Mouse (Mus musculus) midbrain, embryonic 13.5 days (tissue): ENCODE data around the gene Npr2. TPM values are rescaled to one million over a fixed set of nuclear protein-coding genes. Genes with fewer than 3 reads are reported as not detected.

Source experiments
- ATAC-seq: fragments of 200-750 bp; cut with Nextera tagmentation; 2 replicates; pipeline ENCODE4 v1.8.0; 2017; ENCODE audit warnings: mild to moderate bottlenecking, moderate TSS enrichment, moderate library complexity
- H3K27ac ChIP-seq: fragments of 300-500 bp; sonication (generic); 2 replicates; pipeline ENCODE4 v1.5.1; 2015; ENCODE audit warnings: inconsistent platforms, mild to moderate bottlenecking, moderate library complexity
- H3K27me3 ChIP-seq: fragments of 300-500 bp; sonication (generic); 2 replicates; pipeline ENCODE4 v1.6.1; 2015; ENCODE audit warnings: mild to moderate bottlenecking, inconsistent platforms
- H3K36me3 ChIP-seq: fragments of 300-500 bp; sonication (generic); 2 replicates; pipeline ENCODE4 v1.6.1; 2015; ENCODE audit warnings: mild to moderate bottlenecking, inconsistent platforms
- H3K4me1 ChIP-seq: fragments of 300-500 bp; sonication (generic); replicated peaks from 2 replicates; pipeline ENCODE4 v1.6.1; 2015; ENCODE audit warnings: inconsistent platforms
- H3K4me2 ChIP-seq: fragments of 300-500 bp; sonication (generic); replicated peaks from 2 replicates; pipeline ENCODE4 v1.6.1; 2015; ENCODE audit warnings: moderate library complexity, mild to moderate bottlenecking, inconsistent platforms
- H3K4me3 ChIP-seq: fragments of 300-500 bp; sonication (generic); replicated peaks from 2 replicates; pipeline ENCODE4 v1.5.1; 2015; ENCODE audit warnings: mild to moderate bottlenecking, inconsistent platforms
- H3K9ac ChIP-seq: fragments of 300-500 bp; sonication (generic); replicated peaks from 2 replicates; pipeline ENCODE4 v1.6.1; 2015; ENCODE audit warnings: mild to moderate bottlenecking, inconsistent platforms
- H3K9me3 ChIP-seq: fragments of 300-500 bp; sonication (generic); 2 replicates; pipeline ENCODE4 v1.6.1; 2016; ENCODE audit warnings: mild to moderate bottlenecking, inconsistent platforms
- WGBS: fragments of 180-500 bp; shearing (Covaris S2); methylation state at CpG from one replicate; pipeline ENCODE4 v1.1.7; 2015; 5-methylcytosine and 5-hydroxymethylcytosine counted together
- microRNA-seq: library from miRNA; unstranded; fragments of <30 nt; microRNA quantifications from one replicate; pipeline ENCODE4, GENCODE M21; 2016
- polyA plus RNA-seq: library from polyadenylated mRNA; unstranded; fragments of >200 nt; fragmentation: Nextera tagmentation; extraction: Ambion mirVana; gene quantifications from 2 replicates; pipeline ENCODE4 v1.2.1, GENCODE M21; 2015

Npr2 gene
- polyA plus RNA-seq, 1 experiment from 2014 or later, result 14.7 TPM

GRCm38 (mm10) chr4:43679416-43680043 is 47.8 kb downstream of the Npr2 start:
- Histone ChIP-seq H3K36me3 (peaks cover 99% of the 10 kb centered on the region), H3K4me3 (no peak overlapping the region), H3K27ac (no peak overlapping the region), H3K27me3 (no peaks in the 10 kb centered on the region), H3K4me1 (no peaks in the 10 kb centered on the region), H3K4me2 (no peak overlapping the region), H3K9ac (no peak overlapping the region), H3K9me3 (no peaks in the 10 kb centered on the region)
- WGBS, result 92% methylated on average over 7 of the region's 7 CpGs
- ATAC-seq, result no peak

- Histone ChIP-seq H3K27me3 (no peaks in the 10 kb centered on the region), H3K4me3 (no peak overlapping the region), H3K4me2 (no peak overlapping the region), H3K27ac (no peak overlapping the region), H3K36me3 (peaks cover 67% of the 10 kb centered on the region), H3K4me1 (no peaks in the 10 kb centered on the region), H3K9me3 (no peaks in the 10 kb centered on the region), H3K9ac (no peak overlapping the region)
- ATAC-seq, result no peak
- WGBS, result 96% methylated on average over 17 of the region's 17 CpGs
Observed at GRCm38 (mm10) chr4:43690021-43690420, 58.3 kb downstream of the Npr2 start.

GRCm38 (mm10) chr4:43691026-43691425 is 59.3 kb downstream of the Npr2 start:
- Histone ChIP-seq H3K4me3 (no peak overlapping the region), H3K27me3 (no peaks in the 10 kb centered on the region), H3K9ac (no peak overlapping the region), H3K27ac (no peak overlapping the region), H3K4me1 (no peaks in the 10 kb centered on the region), H3K36me3 (peaks cover 57% of the 10 kb centered on the region), H3K4me2 (no peak overlapping the region), H3K9me3 (no peaks in the 10 kb centered on the region)
- WGBS, result 87% methylated on average over 5 of the region's 5 CpGs
- ATAC-seq, result no peak

- H3K27ac ChIP-seq, result no peak overlapping the region
- ATAC-seq, result no peak
- no peak overlapping the region; the same call in 1 of the 2 replicates for H3K9ac ChIP-seq
- H3K9me3 ChIP-seq, result no peaks in the 10 kb centered on the region
- peaks cover 32% of the 10 kb centered on the region for H3K36me3 ChIP-seq
- no peaks in the 10 kb centered on the region for H3K4me1 ChIP-seq
- no peak overlapping the region for H3K4me2 ChIP-seq
- 82% methylated on average over 5 of the region's 5 CpGs for WGBS
- no peak overlapping the region for H3K4me3 ChIP-seq
- no peaks in the 10 kb centered on the region for H3K27me3 ChIP-seq
Observed at GRCm38 (mm10) chr4:43693806-43694241, 62.1 kb downstream of the Npr2 start.

GRCm38 (mm10) chr4:43694439-43695248 is 62.9 kb downstream of the Npr2 start:
- H3K27ac ChIP-seq, result no peak overlapping the region
- no peaks in the 10 kb centered on the region for H3K9me3 ChIP-seq
- no peak overlapping the region for H3K9ac ChIP-seq
- peaks cover 23% of the 10 kb centered on the region for H3K36me3 ChIP-seq
- 89% methylated on average over 1 of the region's 1 CpGs for WGBS
- H3K4me3 ChIP-seq, result no peak overlapping the region
- H3K27me3 ChIP-seq, result no peaks in the 10 kb centered on the region
- no peak for ATAC-seq
- H3K4me2 ChIP-seq, result no peak overlapping the region
- H3K4me1 ChIP-seq, result no peaks in the 10 kb centered on the region

GRCm38 (mm10) chr4:43695249-43695671 is 63.5 kb downstream of the Npr2 start:
- Histone ChIP-seq H3K27me3 (no peaks in the 10 kb centered on the region), H3K27ac (no peak overlapping the region), H3K9ac (no peak overlapping the region), H3K4me3 (no peak overlapping the region), H3K36me3 (peaks cover 17% of the 10 kb centered on the region), H3K4me2 (no peak overlapping the region), H3K9me3 (no peaks in the 10 kb centered on the region), H3K4me1 (no peaks in the 10 kb centered on the region)
- no peak for ATAC-seq
- 32% methylated on average over 9 of the region's 9 CpGs for WGBS

GRCm38 (mm10) chr4:43696561-43696960 is 64.8 kb downstream of the Npr2 start:
- H3K4me1 ChIP-seq, result no peaks in the 10 kb centered on the region
- H3K4me2 ChIP-seq, result no peak overlapping the region
- H3K27me3 ChIP-seq, result no peaks in the 10 kb centered on the region
- no peak overlapping the region for H3K9ac ChIP-seq
- H3K27ac ChIP-seq, result no peak overlapping the region
- H3K36me3 ChIP-seq, result peaks cover 7% of the 10 kb centered on the region; the same call in 1 of the 2 replicates
- no peaks in the 10 kb centered on the region for H3K9me3 ChIP-seq
- ATAC-seq, result no peak
- 89% methylated on average over 13 of the region's 13 CpGs for WGBS
- no peak overlapping the region for H3K4me3 ChIP-seq

GRCm38 (mm10) chr4:43700707-43701106 is 69.0 kb downstream of the Npr2 start, which contains the start of gene Olfr70:
Gene Olfr70 (minus strand): TSS chr4:43700807.
- Histone ChIP-seq H3K4me2 (no peak within 1 kb of the TSS), H3K27ac (no peak within 1 kb of the TSS), H3K36me3 (no peaks in the 10 kb centered on the region), H3K27me3 (no peaks in the 10 kb centered on the region), H3K4me3 (no peak within 1 kb of the TSS), H3K9me3 (no peaks in the 10 kb centered on the region), H3K9ac (no peak within 1 kb of the TSS), H3K4me1 (no peaks in the 10 kb centered on the region)
- ATAC-seq, result no peak
- WGBS, result 91% methylated on average over 6 of the region's 6 CpGs

Small RNAs within 50 kb of the gene (microRNA-seq; reads per million reads assigned to microRNA genes)
- not detected for gene Gm25262

Other genes with a start within 250 kb of the Npr2 start
- 68.8 and 75.4 TPM in 2 replicates for gene Rusc2, start 250.0 kb upstream of the Npr2 start, polyA plus RNA-seq
- gene Fam166b, start 202.8 kb upstream of the Npr2 start, polyA plus RNA-seq, result 0.30 and 0.83 TPM in 2 replicates
- 6.1 and 8.4 TPM in 2 replicates for gene Tesk1, start 190.0 kb upstream of the Npr2 start, polyA plus RNA-seq
- gene Cd72, start 177.3 kb upstream of the Npr2 start, polyA plus RNA-seq, result 4.1 and 4.7 TPM in 2 replicates
- not detected in 2 replicates for gene Sit1, start 148.2 kb upstream of the Npr2 start, polyA plus RNA-seq
- 54.4 and 60.3 TPM in 2 replicates for gene Ccdc107, start 139.0 kb upstream of the Npr2 start, polyA plus RNA-seq
- 15.4 and 16.1 TPM in 2 replicates for gene Arhgef39, start 132.2 kb upstream of the Npr2 start, polyA plus RNA-seq
- gene Car9, start 125.0 kb upstream of the Npr2 start, polyA plus RNA-seq, result 0.19 and 0.27 TPM in 2 replicates
- gene Tpm2, start 108.2 kb upstream of the Npr2 start, polyA plus RNA-seq, result 13.2 TPM in 2 replicates
- gene Creb3, start 69.6 kb upstream of the Npr2 start, polyA plus RNA-seq, result 72.6 and 80.4 TPM in 2 replicates
- gene Tln1, start 69.2 kb upstream of the Npr2 start, polyA plus RNA-seq, result 59.8 and 67.0 TPM in 2 replicates
- gene Rgp1, start 53.2 kb upstream of the Npr2 start, polyA plus RNA-seq, result 24.5 and 26.1 TPM in 2 replicates
- gene Gba2, start 53.1 kb upstream of the Npr2 start, polyA plus RNA-seq, result 53.8 and 58.4 TPM in 2 replicates
- gene Msmp, start 47.4 kb upstream of the Npr2 start, polyA plus RNA-seq, result 0.77 and 2.1 TPM in 2 replicates
- gene Spag8, start 21.7 kb downstream of the Npr2 start, polyA plus RNA-seq, result 5.5 and 5.6 TPM in 2 replicates
- 75.6 and 77.9 TPM in 2 replicates for gene Hint2, start 24.5 kb downstream of the Npr2 start, polyA plus RNA-seq
- 16.3 and 17.1 TPM in 2 replicates for gene Tmem8b, start 37.0 kb downstream of the Npr2 start, polyA plus RNA-seq
- 1.8 and 2.4 TPM in 2 replicates for gene Fam221b, start 37.2 kb downstream of the Npr2 start, polyA plus RNA-seq
- gene Olfr70, start 68.9 kb downstream of the Npr2 start, polyA plus RNA-seq, result 0.08 TPM in 1 of 2 replicates, not detected in the other
- gene Olfr71, start 78.3 kb downstream of the Npr2 start, polyA plus RNA-seq, result 0.08 and 0.10 TPM in 2 replicates
- 0.13 and 0.35 TPM in 2 replicates for gene Hrct1, start 95.3 kb downstream of the Npr2 start, polyA plus RNA-seq
- gene Spaar, start 98.1 kb downstream of the Npr2 start, polyA plus RNA-seq, result 0.05 TPM in 1 of 2 replicates, not detected in the other
- not detected in 2 replicates for gene Olfr159, start 139.1 kb downstream of the Npr2 start, polyA plus RNA-seq
- not detected in 2 replicates for gene Olfr156, start 192.0 kb downstream of the Npr2 start, polyA plus RNA-seq
- gene Olfr157, start 208.3 kb downstream of the Npr2 start, polyA plus RNA-seq, result not detected in 2 replicates
- not detected in 2 replicates for gene Olfr155, start 219.6 kb downstream of the Npr2 start, polyA plus RNA-seq
- gene Reck, start 243.6 kb downstream of the Npr2 start, polyA plus RNA-seq, result 6.0 TPM in 2 replicates